Mouse (Mus musculus) CD8-positive naive resting alpha-beta T cell, adult 2 months (primary cell): ENCODE measurements at regions not wholly inside any gene's neighbourhood (a gene's known extent, or its start where the extent isn't known, plus 50 kb on each side); places are given as distances from the start of the nearest gene placed in this dataset.
A peak's percentile ranks its signal among the peaks of the same experiment; 100 is the strongest.

Source experiments
- DNase-seq, 2 experiments: peaks; one replicate each; pipeline ENCODE4 v3.0.0; 2022; ENCODE audit warnings: low read depth in 2 of 2, low spot score in 2 of 2

DNA sequence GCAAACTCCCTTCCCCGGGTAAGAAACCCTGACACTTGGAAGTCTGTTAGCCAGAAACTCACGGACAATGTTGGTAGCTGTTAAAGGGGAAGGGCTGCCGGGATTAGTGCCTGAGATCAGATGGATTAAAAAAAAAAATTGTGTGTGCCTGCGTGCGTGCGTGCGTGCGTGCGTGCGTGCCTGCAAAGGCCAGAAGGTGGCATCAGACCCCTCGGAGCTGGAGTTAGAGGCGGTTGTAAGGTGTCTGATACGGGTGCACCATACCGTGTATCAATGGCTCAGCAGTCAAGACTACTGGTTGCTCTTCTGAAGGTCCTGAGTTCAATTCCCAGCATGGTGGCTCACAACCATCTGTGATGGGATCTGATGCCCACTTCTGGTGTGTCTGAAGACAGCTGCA, 59.0 kb upstream of the Ccdc167 start:
- DNase-seq, result no peak

DNA sequence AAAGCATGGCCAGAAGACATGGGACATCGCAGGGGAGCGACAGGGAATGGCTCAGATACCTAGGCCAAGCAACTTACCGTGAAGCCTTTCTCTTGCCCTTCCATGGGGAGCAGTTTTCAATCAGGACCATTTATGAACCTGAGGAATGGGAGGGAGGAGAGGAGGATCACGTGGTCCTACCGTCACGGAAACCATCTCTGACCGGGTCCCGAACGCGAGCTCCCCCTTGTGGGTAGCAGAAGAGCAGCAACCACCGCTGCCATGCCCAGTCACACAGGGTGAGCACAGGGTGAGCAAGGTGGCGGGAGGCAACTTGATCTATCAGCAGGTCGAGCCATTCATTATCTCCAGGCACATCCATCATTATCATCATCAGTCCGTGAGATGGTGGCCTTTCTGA, 56.5 kb upstream of the Ccdc167 start:
- DNase-seq, result peak; percentile 59 to 64

- DNase-seq, result no peak
Observed at GRCm38 (mm10) chr17:29770914-29771313, 54.1 kb upstream of the Ccdc167 start.

DNA sequence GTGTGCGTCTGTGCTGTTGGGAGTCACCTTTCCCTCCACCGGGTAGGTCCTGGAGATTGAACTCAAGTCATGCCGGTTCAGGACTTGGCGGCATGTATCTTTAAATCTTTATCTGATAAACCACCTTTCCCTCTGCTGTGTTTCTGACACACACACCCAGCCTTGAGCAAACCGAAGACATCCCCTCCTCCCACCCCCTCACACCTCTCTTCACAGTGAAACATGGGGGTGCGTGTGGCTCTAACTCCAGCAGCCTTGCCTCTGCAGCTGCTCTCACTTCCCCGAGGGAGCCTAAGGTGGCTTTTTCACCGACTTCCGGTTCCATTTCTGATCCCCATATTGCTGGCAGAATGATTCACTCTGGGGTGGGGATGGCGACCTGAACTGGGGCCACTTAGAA, 52.8 kb upstream of the Ccdc167 start:
- DNase-seq, result peak in 1 of 2 experiments; percentile 20

- DNase-seq, result peak; percentile 68 to 82
Observed at GRCm38 (mm10) chr17:29769143-29769542, 52.3 kb upstream of the Ccdc167 start.

GRCm38 (mm10) chr17:29768642-29769041, 51.8 kb upstream of the Ccdc167 start:
- DNase-seq, result no peak
